Mouse (Mus musculus): ENCODE data around the gene Herc6. TPM values are rescaled to one million over a fixed set of nuclear protein-coding genes. Genes with fewer than 3 reads are reported as not detected.

Herc6 gene
- polyA plus RNA-seq, 1 experiment from 2014 or later, result 6.7 TPM

- no peak overlapping the region for H3K9ac ChIP-seq (ENCODE audit: low read depth, low read length)
- no peak for ATAC-seq (replicated peaks; ENCODE audit: insufficient number of reproducible peaks, low FRiP score, low TSS enrichment)
- H3K4me3 ChIP-seq (ENCODE audit: low read depth, low read length), result no peak overlapping the region
- peaks cover 3% of the 10 kb centered on the region; the same call in 1 of the 2 replicates for H3K9me3 ChIP-seq (replicated peaks; ENCODE audit: control insufficient read depth, low read length)
- no peaks in the 10 kb centered on the region for H3K27me3 ChIP-seq (ENCODE audit: control insufficient read depth, insufficient read depth, low read length)
- 84% methylated on average over 1 of the region's 1 CpGs for whole genome bisulfite sequencing (ENCODE audit: insufficient replicate concordance)
- no peak overlapping the region for H3K4me2 ChIP-seq
- H3K36me3 ChIP-seq (ENCODE audit: control insufficient read depth, insufficient read depth, low read length), result no peaks in the 10 kb centered on the region
- H3K4me1 ChIP-seq (ENCODE audit: control insufficient read depth, insufficient read depth, low read length), result no peaks in the 10 kb centered on the region
- H3K27ac ChIP-seq (ENCODE audit: low read depth, low read length), result no peak overlapping the region
Observed at GRCm38 (mm10) chr6:57563454-57563853, 17.3 kb upstream of the Herc6 start.

GRCm38 (mm10) chr6:57565452-57565851, 15.3 kb upstream of the Herc6 start:
- Histone ChIP-seq H3K27ac (ENCODE audit: low read depth, low read length) (no peak overlapping the region), H3K9ac (ENCODE audit: low read depth, low read length) (no peak overlapping the region), H3K4me1 (ENCODE audit: control insufficient read depth, insufficient read depth, low read length) (no peaks in the 10 kb centered on the region), H3K9me3 (replicated peaks; ENCODE audit: control insufficient read depth, low read length) (peaks cover 3% of the 10 kb centered on the region; the same call in 1 of the 2 replicates), H3K27me3 (ENCODE audit: control insufficient read depth, insufficient read depth, low read length) (no peaks in the 10 kb centered on the region), H3K36me3 (ENCODE audit: control insufficient read depth, insufficient read depth, low read length) (no peaks in the 10 kb centered on the region), H3K4me3 (ENCODE audit: low read depth, low read length) (no peak overlapping the region), H3K4me2 (no peak overlapping the region)
- 84% methylated on average over 7 of the region's 7 CpGs for WGBS (ENCODE audit: insufficient replicate concordance)
- no peak for ATAC-seq (replicated peaks; ENCODE audit: insufficient number of reproducible peaks, low FRiP score, low TSS enrichment)

GRCm38 (mm10) chr6:57567630-57568029, 13.2 kb upstream of the Herc6 start:
- ATAC-seq (replicated peaks; ENCODE audit: insufficient number of reproducible peaks, low FRiP score, low TSS enrichment), result no peak
- no peaks in the 10 kb centered on the region for H3K4me1 ChIP-seq (ENCODE audit: control insufficient read depth, insufficient read depth, low read length)
- H3K9me3 ChIP-seq (replicated peaks; ENCODE audit: control insufficient read depth, low read length), result no peaks in the 10 kb centered on the region
- H3K4me3 ChIP-seq (ENCODE audit: low read depth, low read length), result no peak overlapping the region
- H3K27ac ChIP-seq (ENCODE audit: low read depth, low read length), result no peak overlapping the region
- H3K4me2 ChIP-seq, result no peak overlapping the region
- WGBS (ENCODE audit: insufficient replicate concordance), result 79% methylated on average over 2 of the region's 2 CpGs
- H3K27me3 ChIP-seq (ENCODE audit: control insufficient read depth, insufficient read depth, low read length), result no peaks in the 10 kb centered on the region
- H3K36me3 ChIP-seq (ENCODE audit: control insufficient read depth, insufficient read depth, low read length), result no peaks in the 10 kb centered on the region
- no peak overlapping the region for H3K9ac ChIP-seq (ENCODE audit: low read depth, low read length)

GRCm38 (mm10) chr6:57570170-57570974, 10.4 kb upstream of the Herc6 start:
- no peaks in the 10 kb centered on the region for H3K36me3 ChIP-seq (ENCODE audit: control insufficient read depth, insufficient read depth, low read length)
- no peak overlapping the region for H3K27ac ChIP-seq (ENCODE audit: low read depth, low read length)
- no peak overlapping the region for H3K9ac ChIP-seq (ENCODE audit: low read depth, low read length)
- H3K27me3 ChIP-seq (ENCODE audit: control insufficient read depth, insufficient read depth, low read length), result no peaks in the 10 kb centered on the region
- H3K4me1 ChIP-seq (ENCODE audit: control insufficient read depth, insufficient read depth, low read length), result no peaks in the 10 kb centered on the region
- no peak for ATAC-seq (replicated peaks; ENCODE audit: insufficient number of reproducible peaks, low FRiP score, low TSS enrichment)
- no peak overlapping the region for H3K4me3 ChIP-seq (ENCODE audit: low read depth, low read length)
- no peak overlapping the region for H3K4me2 ChIP-seq
- no peaks in the 10 kb centered on the region for H3K9me3 ChIP-seq (replicated peaks; ENCODE audit: control insufficient read depth, low read length)
- WGBS (ENCODE audit: insufficient replicate concordance), result 9% methylated on average over 6 of the region's 6 CpGs

- no peaks in the 10 kb centered on the region for H3K4me1 ChIP-seq (ENCODE audit: control insufficient read depth, insufficient read depth, low read length)
- no peaks in the 10 kb centered on the region for H3K27me3 ChIP-seq (ENCODE audit: control insufficient read depth, insufficient read depth, low read length)
- H3K9ac ChIP-seq (ENCODE audit: low read depth, low read length), result no peak overlapping the region
- no peak overlapping the region for H3K27ac ChIP-seq (ENCODE audit: low read depth, low read length)
- no peak overlapping the region for H3K4me3 ChIP-seq (ENCODE audit: low read depth, low read length)
- no peaks in the 10 kb centered on the region for H3K9me3 ChIP-seq (replicated peaks; ENCODE audit: control insufficient read depth, low read length)
- no peak overlapping the region for H3K4me2 ChIP-seq
- H3K36me3 ChIP-seq (ENCODE audit: control insufficient read depth, insufficient read depth, low read length), result no peaks in the 10 kb centered on the region
- ATAC-seq (replicated peaks; ENCODE audit: insufficient number of reproducible peaks, low FRiP score, low TSS enrichment), result no peak
Observed at GRCm38 (mm10) chr6:57571587-57571986, 9.2 kb upstream of the Herc6 start.

- H3K36me3 ChIP-seq (ENCODE audit: control insufficient read depth, insufficient read depth, low read length), result no peaks in the 10 kb centered on the region
- no peak for ATAC-seq (replicated peaks; ENCODE audit: insufficient number of reproducible peaks, low FRiP score, low TSS enrichment)
- peak overlapping the region; percentile 59 for H3K4me3 ChIP-seq (ENCODE audit: low read depth, low read length)
- 86% methylated on average over 12 of the region's 12 CpGs for WGBS (ENCODE audit: insufficient replicate concordance)
- H3K27ac ChIP-seq (ENCODE audit: low read depth, low read length), result no peak overlapping the region
- no peak overlapping the region; the same call in 1 of the 2 replicates for H3K9ac ChIP-seq (ENCODE audit: low read depth, low read length)
- H3K4me2 ChIP-seq, result peak overlapping the region; percentile 79
- H3K4me1 ChIP-seq (ENCODE audit: control insufficient read depth, insufficient read depth, low read length), result no peaks in the 10 kb centered on the region
- no peaks in the 10 kb centered on the region for H3K9me3 ChIP-seq (replicated peaks; ENCODE audit: control insufficient read depth, low read length)
- no peaks in the 10 kb centered on the region for H3K27me3 ChIP-seq (ENCODE audit: control insufficient read depth, insufficient read depth, low read length)
Observed at GRCm38 (mm10) chr6:57581595-57581994, 795 bp downstream of the Herc6 start.

- no peak overlapping the region for H3K27ac ChIP-seq (ENCODE audit: low read depth, low read length)
- H3K4me2 ChIP-seq, result no peak overlapping the region
- no peak for ATAC-seq (replicated peaks; ENCODE audit: insufficient number of reproducible peaks, low FRiP score, low TSS enrichment)
- H3K4me3 ChIP-seq (ENCODE audit: low read depth, low read length), result no peak overlapping the region
- no peaks in the 10 kb centered on the region for H3K27me3 ChIP-seq (ENCODE audit: control insufficient read depth, insufficient read depth, low read length)
- 76% methylated on average over 4 of the region's 4 CpGs for WGBS (ENCODE audit: insufficient replicate concordance)
- no peak overlapping the region for H3K9ac ChIP-seq (ENCODE audit: low read depth, low read length)
- no peaks in the 10 kb centered on the region for H3K9me3 ChIP-seq (replicated peaks; ENCODE audit: control insufficient read depth, low read length)
- H3K36me3 ChIP-seq (ENCODE audit: control insufficient read depth, insufficient read depth, low read length), result no peaks in the 10 kb centered on the region
- no peaks in the 10 kb centered on the region for H3K4me1 ChIP-seq (ENCODE audit: control insufficient read depth, insufficient read depth, low read length)
Observed at GRCm38 (mm10) chr6:57582356-57582755, 1.6 kb downstream of the Herc6 start.

- Histone ChIP-seq H3K4me1 (ENCODE audit: control insufficient read depth, insufficient read depth, low read length) (no peaks in the 10 kb centered on the region), H3K4me2 (no peak overlapping the region), H3K4me3 (ENCODE audit: low read depth, low read length) (no peak overlapping the region), H3K36me3 (ENCODE audit: control insufficient read depth, insufficient read depth, low read length) (no peaks in the 10 kb centered on the region), H3K27ac (ENCODE audit: low read depth, low read length) (no peak overlapping the region), H3K9ac (ENCODE audit: low read depth, low read length) (no peak overlapping the region), H3K9me3 (replicated peaks; ENCODE audit: control insufficient read depth, low read length) (no peaks in the 10 kb centered on the region), H3K27me3 (ENCODE audit: control insufficient read depth, insufficient read depth, low read length) (no peaks in the 10 kb centered on the region)
- WGBS (ENCODE audit: insufficient replicate concordance), result 82% methylated on average over 7 of the region's 7 CpGs
- no peak for ATAC-seq (replicated peaks; ENCODE audit: insufficient number of reproducible peaks, low FRiP score, low TSS enrichment)
Observed at GRCm38 (mm10) chr6:57605546-57606307, 24.9 kb downstream of the Herc6 start.
